Mouse (Mus musculus): ENCODE data around the gene Tspan2. TPM values are rescaled to one million over a fixed set of nuclear protein-coding genes. Genes with fewer than 3 reads are reported as not detected.
A peak's percentile ranks its signal among the peaks of the same experiment; 100 is the strongest.

Gene Tspan2
- polyA plus RNA-seq, 1 experiment = 3.5 TPM

- Histone ChIP-seq H3K27ac (replicated peaks; ENCODE audit: low read depth, low read length) (peak overlapping the region; percentile 35), H3K4me1 (ENCODE audit: control insufficient read depth, insufficient read depth, insufficient read length, low read length) (peaks cover 8% of the 10 kb centered on the region), H3K4me3 (ENCODE audit: insufficient read depth, low read depth, low read length) (peak overlapping the region; percentile 21)
These were observed 10.3 kb upstream of the Tspan2 start for GRCm38 (mm10) chr3:102723841-102724570.

GRCm38 (mm10) chr3:102724798-102725459, 9.4 kb upstream of the Tspan2 start:
- Histone ChIP-seq H3K4me3 (ENCODE audit: insufficient read depth, low read depth, low read length) (no peak overlapping the region), H3K4me1 (ENCODE audit: control insufficient read depth, insufficient read depth, insufficient read length, low read length) (peaks cover 8% of the 10 kb centered on the region), H3K27ac (replicated peaks; ENCODE audit: low read depth, low read length) (no peak overlapping the region)

- Histone ChIP-seq H3K4me1 (ENCODE audit: control insufficient read depth, insufficient read depth, insufficient read length, low read length) (peaks cover 4% of the 10 kb centered on the region; the same call in 1 of the 2 replicates), H3K27ac (replicated peaks; ENCODE audit: low read depth, low read length) (no peak overlapping the region), H3K4me3 (ENCODE audit: insufficient read depth, low read depth, low read length) (no peak overlapping the region)
These were observed 4.9 kb upstream of the Tspan2 start for GRCm38 (mm10) chr3:102729416-102729815.

- Histone ChIP-seq H3K4me1 (ENCODE audit: control insufficient read depth, insufficient read depth, insufficient read length, low read length) (peaks cover 5% of the 10 kb centered on the region), H3K27ac (replicated peaks; ENCODE audit: low read depth, low read length) (no peak overlapping the region), H3K4me3 (ENCODE audit: insufficient read depth, low read depth, low read length) (no peak overlapping the region)
These were observed 3.2 kb upstream of the Tspan2 start for GRCm38 (mm10) chr3:102731112-102731511.

GRCm38 (mm10) chr3:102732619-102733018, 1.7 kb upstream of the Tspan2 start:
- Histone ChIP-seq H3K4me1 (ENCODE audit: control insufficient read depth, insufficient read depth, insufficient read length, low read length) (peaks cover 7% of the 10 kb centered on the region), H3K4me3 (ENCODE audit: insufficient read depth, low read depth, low read length) (no peak overlapping the region), H3K27ac (replicated peaks; ENCODE audit: low read depth, low read length) (no peak overlapping the region)

GRCm38 (mm10) chr3:102733050-102733449, 1.3 kb upstream of the Tspan2 start:
- Histone ChIP-seq H3K4me3 (ENCODE audit: insufficient read depth, low read depth, low read length) (no peak overlapping the region), H3K27ac (replicated peaks; ENCODE audit: low read depth, low read length) (no peak overlapping the region), H3K4me1 (ENCODE audit: control insufficient read depth, insufficient read depth, insufficient read length, low read length) (peaks cover 10% of the 10 kb centered on the region)

- peak overlapping the region; percentile 85 for H3K4me3 ChIP-seq (ENCODE audit: insufficient read depth, low read depth, low read length)
- H3K27ac ChIP-seq (replicated peaks; ENCODE audit: low read depth, low read length) = peak overlapping the region; percentile 95
- peaks cover 12% of the 10 kb centered on the region for H3K4me1 ChIP-seq (ENCODE audit: control insufficient read depth, insufficient read depth, insufficient read length, low read length)
These were observed 405 bp upstream of the Tspan2 start for GRCm38 (mm10) chr3:102733936-102734312.

- Histone ChIP-seq H3K4me1 (ENCODE audit: control insufficient read depth, insufficient read depth, insufficient read length, low read length) (peaks cover 15% of the 10 kb centered on the region), H3K27ac (replicated peaks; ENCODE audit: low read depth, low read length) (peak overlapping the region; percentile 10), H3K4me3 (ENCODE audit: insufficient read depth, low read depth, low read length) (peak overlapping the region; percentile 56)
These were observed 766 bp downstream of the Tspan2 start for GRCm38 (mm10) chr3:102735031-102735558.

- Histone ChIP-seq H3K4me1 (ENCODE audit: control insufficient read depth, insufficient read depth, insufficient read length, low read length) (peaks cover 15% of the 10 kb centered on the region), H3K27ac (replicated peaks; ENCODE audit: low read depth, low read length) (peak overlapping the region; percentile 12; the same call in 1 of the 2 replicates), H3K4me3 (ENCODE audit: insufficient read depth, low read depth, low read length) (peak overlapping the region; percentile 56)
These were observed 1.3 kb downstream of the Tspan2 start for GRCm38 (mm10) chr3:102735638-102736037.

- peaks cover 15% of the 10 kb centered on the region for H3K4me1 ChIP-seq (ENCODE audit: control insufficient read depth, insufficient read depth, insufficient read length, low read length)
- no peak overlapping the region; the same call in 1 of the 2 replicates for H3K27ac ChIP-seq (replicated peaks; ENCODE audit: low read depth, low read length)
- H3K4me3 ChIP-seq (ENCODE audit: insufficient read depth, low read depth, low read length) = no peak overlapping the region
These were observed 2.1 kb downstream of the Tspan2 start for GRCm38 (mm10) chr3:102736436-102736835.

GRCm38 (mm10) chr3:102737106-102737505, 2.8 kb downstream of the Tspan2 start:
- no peak overlapping the region for H3K4me3 ChIP-seq (ENCODE audit: insufficient read depth, low read depth, low read length)
- peaks cover 15% of the 10 kb centered on the region for H3K4me1 ChIP-seq (ENCODE audit: control insufficient read depth, insufficient read depth, insufficient read length, low read length)
- peak overlapping the region; percentile 85 for H3K27ac ChIP-seq (replicated peaks; ENCODE audit: low read depth, low read length)

- H3K4me3 ChIP-seq (ENCODE audit: insufficient read depth, low read depth, low read length) = peak overlapping the region; percentile 3; the same call in 1 of the 2 replicates
- peaks cover 15% of the 10 kb centered on the region for H3K4me1 ChIP-seq (ENCODE audit: control insufficient read depth, insufficient read depth, insufficient read length, low read length)
- peak overlapping the region; percentile 89 for H3K27ac ChIP-seq (replicated peaks; ENCODE audit: low read depth, low read length)
These were observed 4.0 kb downstream of the Tspan2 start for GRCm38 (mm10) chr3:102738161-102738901.

GRCm38 (mm10) chr3:102738926-102739325, 4.6 kb downstream of the Tspan2 start:
- peak overlapping the region; percentile 89 for H3K27ac ChIP-seq (replicated peaks; ENCODE audit: low read depth, low read length)
- H3K4me3 ChIP-seq (ENCODE audit: insufficient read depth, low read depth, low read length) = no peak overlapping the region
- peaks cover 16% of the 10 kb centered on the region for H3K4me1 ChIP-seq (ENCODE audit: control insufficient read depth, insufficient read depth, insufficient read length, low read length)

GRCm38 (mm10) chr3:102742725-102743124, 8.4 kb downstream of the Tspan2 start:
- no peak overlapping the region for H3K4me3 ChIP-seq (ENCODE audit: insufficient read depth, low read depth, low read length)
- no peak overlapping the region for H3K27ac ChIP-seq (replicated peaks; ENCODE audit: low read depth, low read length)
- peaks cover 23% of the 10 kb centered on the region for H3K4me1 ChIP-seq (ENCODE audit: control insufficient read depth, insufficient read depth, insufficient read length, low read length)

GRCm38 (mm10) chr3:102743202-102743601, 8.9 kb downstream of the Tspan2 start:
- H3K4me3 ChIP-seq (ENCODE audit: insufficient read depth, low read depth, low read length) = no peak overlapping the region
- H3K4me1 ChIP-seq (ENCODE audit: control insufficient read depth, insufficient read depth, insufficient read length, low read length) = peaks cover 22% of the 10 kb centered on the region
- H3K27ac ChIP-seq (replicated peaks; ENCODE audit: low read depth, low read length) = no peak overlapping the region
